Mouse (Mus musculus): ENCODE measurements around the gene Clic5.
A peak's percentile ranks its signal among the peaks of the same experiment; 100 is the strongest.
"Not testable (repeated sequence)": the region's sequence is repeated elsewhere in the genome, so short reads cannot be mapped to it uniquely, and the experiment has no call there.

Gene Clic5

DNA sequence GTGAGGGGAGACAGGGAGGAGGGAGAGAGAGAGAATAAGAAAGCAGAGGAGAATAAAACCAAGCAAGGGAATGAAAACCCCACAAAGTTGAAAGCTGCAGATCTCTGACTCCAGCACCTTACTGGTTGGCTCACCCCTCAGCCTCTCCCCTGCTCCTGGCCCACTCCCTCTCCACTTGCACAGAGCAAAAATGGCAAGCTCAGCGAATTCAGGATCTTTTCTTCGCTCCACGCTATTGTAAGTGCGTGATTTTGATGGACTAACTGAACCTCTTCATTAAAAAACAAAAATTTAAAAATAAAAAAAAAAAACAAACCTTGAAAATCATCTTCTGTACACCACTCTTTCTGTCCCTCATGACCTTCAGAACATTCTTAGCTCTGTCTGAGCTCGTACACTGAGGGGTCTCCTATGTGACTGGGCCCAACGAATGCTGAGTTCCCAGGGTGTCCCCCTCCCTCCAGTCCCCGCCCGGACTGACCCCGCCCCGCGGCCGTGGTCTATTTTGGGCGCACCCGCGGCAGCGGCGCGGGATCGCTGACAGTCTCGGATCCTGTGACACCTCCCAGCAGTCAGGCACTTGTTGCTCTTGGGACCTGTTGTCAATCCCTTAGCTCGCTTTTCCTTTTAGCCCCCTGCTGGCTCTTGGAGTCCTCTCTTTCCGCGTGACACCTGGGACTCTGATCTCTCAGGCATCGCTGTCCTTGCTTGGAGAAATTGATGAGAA lies at the start of gene Clic5:
Clic5 (plus strand) TSS at position 543 of the 727 bp plus-strand sequence.
- peak; percentile 66 for DNase-seq (ENCODE audit: inconsistent ontology term)

DNA sequence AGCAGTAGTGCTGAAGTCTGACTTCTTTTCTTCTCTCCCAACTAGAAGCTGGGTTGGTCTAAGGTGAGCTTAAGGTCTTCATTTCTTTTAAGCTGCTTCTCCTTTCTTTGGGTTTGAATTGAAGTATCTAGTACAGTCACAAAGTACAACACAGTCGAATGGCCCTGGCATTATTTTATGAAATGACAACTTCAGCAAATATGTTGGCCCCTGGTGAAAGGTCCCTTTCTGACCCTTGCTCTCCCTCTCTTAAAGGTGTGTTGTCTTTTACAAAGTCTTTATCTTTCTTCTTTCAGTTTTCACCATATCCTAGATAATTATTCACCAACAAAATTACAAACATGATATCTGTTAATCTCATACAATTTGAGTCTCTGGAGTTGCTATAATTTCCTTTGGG lies 42.6 kb upstream of the Clic5 start:
- DNase-seq (ENCODE audit: inconsistent ontology term), result no peak

DNA sequence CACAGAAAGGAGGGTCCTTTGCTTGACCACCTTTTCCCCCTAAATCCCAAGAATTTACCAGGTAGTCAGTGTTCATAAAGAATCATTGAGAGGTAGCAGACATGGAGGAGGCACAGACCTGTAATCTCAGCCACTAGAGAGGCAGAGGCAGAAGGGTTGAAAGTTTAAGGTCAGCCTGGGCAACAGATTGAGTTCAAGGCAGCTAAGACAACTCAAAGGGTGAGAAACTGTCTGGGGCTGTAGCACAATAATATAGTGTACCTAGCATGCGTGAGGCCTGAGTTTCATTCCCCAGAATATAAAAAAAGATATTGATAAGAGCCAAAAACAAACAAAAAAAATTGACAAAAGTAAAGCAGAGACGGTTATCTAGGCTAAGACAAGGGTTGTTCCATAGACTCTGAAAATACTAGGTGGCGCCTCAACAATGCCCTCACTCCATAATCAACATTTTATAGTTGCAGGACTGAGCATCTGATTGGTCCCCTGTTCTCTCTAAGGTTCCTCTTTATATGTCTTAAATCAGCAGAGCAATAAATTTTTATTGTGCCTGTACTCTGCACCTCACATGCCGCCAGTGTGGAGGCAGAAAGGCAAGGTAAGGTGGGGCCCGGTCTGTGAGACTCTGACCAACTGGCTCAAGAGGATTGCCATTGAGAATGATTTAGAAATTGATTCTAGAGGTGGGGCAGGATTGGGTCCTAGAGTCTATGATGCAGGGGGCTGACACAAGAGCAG lies 40.1 kb upstream of the Clic5 start:
- DNase-seq (ENCODE audit: inconsistent ontology term), result no peak

DNA sequence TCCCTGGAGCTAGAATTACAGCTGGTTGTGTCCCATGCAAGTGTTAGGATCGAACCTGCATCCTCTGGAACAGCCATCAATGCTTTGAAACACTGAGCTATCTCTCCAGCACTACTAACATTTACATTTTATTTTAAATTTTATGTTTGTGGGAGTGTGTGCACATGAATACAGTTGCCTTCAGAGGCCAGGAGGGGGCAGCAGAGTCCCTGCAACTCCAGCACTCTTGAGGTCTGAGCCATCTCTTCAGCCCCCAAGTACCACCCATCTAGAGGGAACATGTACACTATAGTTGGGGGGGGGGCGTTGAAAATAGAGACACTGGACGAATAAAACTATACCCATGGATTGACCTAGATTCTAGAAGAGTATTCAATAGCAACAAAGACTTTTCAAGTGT lies 37.3 kb upstream of the Clic5 start:
- DNase-seq (ENCODE audit: inconsistent ontology term), result no peak

DNA sequence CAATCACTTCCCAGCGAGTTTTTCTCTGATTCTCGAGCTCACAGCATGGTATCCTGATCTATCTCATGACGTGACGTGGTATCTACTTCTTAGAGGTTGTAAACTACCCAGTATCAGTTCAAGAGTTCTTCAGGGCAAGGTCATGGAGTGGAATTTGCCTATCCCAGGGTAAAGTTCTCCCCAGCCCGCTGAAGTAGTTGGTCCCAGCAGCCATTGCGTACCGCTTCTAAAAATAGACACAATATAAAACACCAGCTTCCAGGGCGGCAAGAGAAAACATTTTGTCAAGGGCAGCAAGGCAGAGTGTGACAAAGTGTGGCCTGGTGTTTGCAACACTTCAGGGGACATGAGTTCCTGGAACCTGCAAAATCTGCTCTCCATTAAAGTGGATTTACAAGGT lies 36.5 kb upstream of the Clic5 start:
- no peak for DNase-seq (ENCODE audit: inconsistent ontology term)

DNA sequence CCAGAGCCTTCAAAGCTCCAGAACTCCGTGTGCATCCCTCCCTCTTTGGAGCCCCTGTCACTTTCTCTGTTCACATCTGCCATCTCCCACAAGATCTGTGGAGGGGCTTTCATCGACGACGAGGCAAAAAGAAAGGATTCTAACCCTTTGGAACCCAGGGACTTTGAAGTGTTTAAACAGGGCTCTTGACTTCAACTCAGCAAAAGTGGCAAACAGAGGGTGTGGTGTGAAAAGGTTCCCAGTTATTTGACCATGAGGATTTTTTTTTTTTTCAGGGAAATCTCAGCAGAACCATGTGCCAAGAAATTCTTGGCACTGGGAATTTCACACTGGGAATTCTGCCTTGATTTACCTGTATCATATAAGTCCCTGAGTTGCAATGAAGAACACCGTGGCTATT lies 34.5 kb upstream of the Clic5 start:
- DNase-seq (ENCODE audit: inconsistent ontology term), result no peak

DNA sequence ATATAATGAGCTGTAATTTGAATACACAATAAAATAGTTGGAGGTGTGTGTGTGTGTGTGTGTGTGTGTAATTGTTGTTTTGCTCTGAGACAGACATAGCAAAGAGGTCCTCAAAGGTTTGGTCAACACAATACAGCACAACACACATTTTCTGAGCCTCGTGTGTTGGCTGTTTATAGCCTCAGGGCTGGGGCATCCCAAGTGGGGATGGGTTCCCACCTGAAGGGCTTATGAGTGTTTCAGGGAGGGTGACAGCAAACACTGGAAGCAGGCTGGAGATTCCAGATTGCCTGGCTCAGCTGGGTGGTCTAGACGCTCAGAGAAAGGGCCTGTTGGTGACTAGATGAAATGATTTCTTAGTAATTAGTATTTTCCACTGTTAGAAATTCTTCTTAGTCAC lies 33.2 kb upstream of the Clic5 start:
- DNase-seq (ENCODE audit: inconsistent ontology term), result no peak

DNA sequence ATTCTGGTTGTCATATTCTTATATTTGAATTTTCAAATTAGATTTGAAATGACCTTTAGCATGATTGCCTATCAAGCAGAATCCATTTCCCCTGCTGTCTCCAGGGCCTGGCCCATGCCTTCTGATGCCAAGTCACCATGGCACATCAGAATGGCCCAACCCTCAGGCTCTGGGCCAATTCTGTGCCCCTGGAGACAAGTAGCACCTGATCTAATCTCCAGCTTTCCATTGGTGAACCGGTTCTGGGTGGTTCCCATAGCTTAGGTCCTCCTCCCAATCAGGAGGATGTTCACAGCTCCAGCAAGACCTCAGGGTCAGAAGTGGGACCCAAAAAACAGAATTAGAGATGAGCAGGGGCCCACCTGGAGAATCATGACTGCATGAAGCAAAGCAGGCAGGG lies 30.2 kb upstream of the Clic5 start:
- no peak for DNase-seq (ENCODE audit: inconsistent ontology term)

DNA sequence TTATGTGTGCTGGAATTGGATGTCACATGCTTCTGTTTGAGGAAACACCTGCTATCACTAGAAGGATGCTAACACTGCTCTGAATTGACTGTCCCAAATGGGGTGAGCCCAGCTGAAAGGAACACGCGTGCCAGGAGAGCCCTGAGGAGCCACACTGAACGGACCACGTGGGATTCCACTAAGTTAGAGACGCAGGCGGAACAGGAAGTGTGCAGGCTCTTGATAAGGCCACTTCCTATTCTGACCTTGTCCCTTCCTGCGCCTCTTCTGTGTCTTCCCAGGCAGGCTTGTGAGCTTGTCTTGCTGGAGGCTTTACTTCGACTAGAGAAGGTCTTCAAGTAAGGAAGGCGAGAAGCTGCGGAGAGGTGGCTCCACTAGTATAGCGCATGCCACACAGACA lies 27.9 kb upstream of the Clic5 start:
- DNase-seq (ENCODE audit: inconsistent ontology term), result no peak

DNA sequence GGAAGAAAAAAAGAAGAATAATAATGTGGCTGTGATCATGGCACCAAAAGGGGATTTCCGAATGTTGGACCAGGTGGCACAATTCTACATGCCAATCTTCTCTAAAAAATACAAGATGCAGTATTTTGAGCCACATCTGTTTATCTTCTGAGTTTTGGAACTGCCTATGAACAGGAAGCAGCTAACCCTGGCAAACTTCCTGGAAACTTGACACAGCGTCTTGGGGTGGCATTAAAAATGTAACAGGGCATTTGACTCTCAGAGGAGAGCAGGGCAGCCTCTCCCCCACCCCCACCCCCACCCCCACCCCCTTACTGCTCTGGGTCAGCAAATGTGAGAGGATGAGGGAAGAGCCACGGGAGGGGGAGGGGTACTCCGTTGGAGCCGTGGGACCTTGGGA lies 25.9 kb upstream of the Clic5 start:
- no peak for DNase-seq (ENCODE audit: inconsistent ontology term)

DNA sequence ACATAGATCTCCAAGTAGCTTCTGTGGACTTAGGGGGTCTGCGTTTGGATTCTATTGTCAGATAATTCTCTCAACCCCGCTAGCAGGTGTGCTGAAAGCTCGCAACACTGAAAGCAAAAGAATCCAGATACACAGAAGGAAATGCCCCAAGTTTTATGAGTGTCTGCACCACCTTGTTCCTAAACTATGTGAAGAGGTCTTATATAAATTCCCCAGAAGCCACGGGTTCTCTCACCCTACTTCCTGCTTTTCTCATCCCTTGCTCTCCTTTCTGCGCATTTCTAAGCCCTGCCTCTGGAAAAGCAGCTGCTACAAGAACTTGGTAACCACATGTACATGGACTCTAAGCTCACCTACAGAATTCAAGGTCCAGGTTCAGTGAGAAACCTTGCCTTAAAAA lies 25.4 kb upstream of the Clic5 start:
- DNase-seq (ENCODE audit: inconsistent ontology term), result no peak

DNA sequence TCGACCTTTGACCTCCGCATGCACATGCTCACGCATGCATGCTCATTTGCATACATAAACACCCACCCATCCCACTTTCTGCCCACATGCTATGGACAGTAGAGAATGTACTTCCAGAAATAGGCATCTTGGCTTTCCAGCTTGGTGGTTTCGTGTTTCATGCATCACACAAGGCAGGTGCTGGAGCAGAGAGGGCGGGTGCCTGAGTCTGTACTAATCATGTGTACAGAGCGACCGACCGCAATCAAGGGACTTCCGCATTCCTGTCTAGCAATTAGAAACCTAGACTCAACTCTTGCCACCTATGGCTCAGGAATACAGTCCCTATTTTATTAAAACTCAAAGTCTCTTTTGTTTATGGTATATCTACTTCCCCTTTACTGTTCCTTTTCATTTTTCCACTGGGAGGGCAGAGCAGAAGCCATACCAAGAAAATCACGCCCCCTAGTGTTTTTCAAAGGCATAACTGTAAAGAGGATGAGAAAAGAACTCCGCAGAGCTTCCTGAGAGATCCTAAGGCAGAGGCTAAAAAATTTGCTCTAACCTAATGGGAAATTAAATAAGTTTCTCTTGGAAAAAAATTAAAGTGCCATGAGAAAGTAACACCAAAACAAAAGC lies 22.5 kb upstream of the Clic5 start:
- DNase-seq (ENCODE audit: inconsistent ontology term), result no peak

DNA sequence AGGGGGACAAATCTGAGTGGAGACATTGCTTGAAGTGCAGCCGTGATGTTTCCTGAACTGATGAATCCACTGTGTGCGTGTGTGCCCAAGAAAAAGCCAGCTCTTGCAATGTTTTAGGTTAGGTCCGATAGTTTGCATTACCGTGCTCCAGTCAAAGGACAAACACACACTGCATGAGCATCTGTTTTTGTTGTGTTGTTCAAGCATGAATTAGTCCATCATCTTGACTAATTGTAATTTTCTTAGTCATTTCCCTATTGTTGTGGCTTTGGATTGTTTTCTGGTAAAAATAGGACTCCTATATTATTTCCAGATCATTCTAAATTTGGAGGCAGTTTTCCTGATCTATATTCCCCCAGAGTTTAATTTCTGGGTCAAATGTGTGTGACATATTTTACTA lies 18.7 kb upstream of the Clic5 start:
- no peak for DNase-seq (ENCODE audit: inconsistent ontology term)

DNA sequence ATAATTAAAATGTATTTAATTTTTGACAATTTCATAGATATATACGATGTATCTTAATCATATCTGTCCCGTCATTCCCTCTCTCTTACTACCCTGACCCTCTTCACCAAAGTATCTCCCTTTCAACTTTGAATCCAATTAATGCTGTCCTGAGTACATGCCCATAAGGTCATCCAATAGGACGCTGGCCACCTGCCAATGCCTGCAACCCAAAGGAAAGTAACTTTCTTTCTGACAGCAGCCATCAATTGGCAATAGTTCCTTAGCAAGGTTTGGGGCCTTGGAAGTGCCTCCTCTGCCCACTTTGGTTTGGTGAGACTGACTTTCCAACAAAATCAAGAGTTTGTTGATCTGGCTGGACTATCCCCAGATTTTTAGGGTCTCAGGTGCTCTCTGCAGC lies 18.1 kb upstream of the Clic5 start:
- DNase-seq (ENCODE audit: inconsistent ontology term), result no peak

DNA sequence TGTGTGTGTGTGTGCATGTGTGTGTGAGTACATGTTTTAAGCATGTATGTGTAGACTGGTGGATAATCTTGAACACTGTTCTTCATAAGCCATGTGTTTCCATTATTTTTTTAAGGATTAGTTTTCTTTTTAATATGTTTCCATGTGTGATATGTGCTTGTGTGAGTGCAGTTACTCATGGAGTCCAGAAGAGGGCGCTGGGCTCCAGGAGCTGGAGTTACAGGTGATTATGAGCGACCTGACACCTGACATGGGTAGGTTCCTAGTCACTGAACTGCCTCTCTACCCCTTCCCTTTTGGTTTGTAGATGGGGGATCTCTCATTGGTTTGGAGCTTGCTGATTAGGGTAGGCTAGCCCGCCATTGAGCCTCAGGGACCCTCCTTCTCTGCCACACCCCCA lies 16.5 kb upstream of the Clic5 start:
- no peak for DNase-seq (ENCODE audit: inconsistent ontology term)

DNA sequence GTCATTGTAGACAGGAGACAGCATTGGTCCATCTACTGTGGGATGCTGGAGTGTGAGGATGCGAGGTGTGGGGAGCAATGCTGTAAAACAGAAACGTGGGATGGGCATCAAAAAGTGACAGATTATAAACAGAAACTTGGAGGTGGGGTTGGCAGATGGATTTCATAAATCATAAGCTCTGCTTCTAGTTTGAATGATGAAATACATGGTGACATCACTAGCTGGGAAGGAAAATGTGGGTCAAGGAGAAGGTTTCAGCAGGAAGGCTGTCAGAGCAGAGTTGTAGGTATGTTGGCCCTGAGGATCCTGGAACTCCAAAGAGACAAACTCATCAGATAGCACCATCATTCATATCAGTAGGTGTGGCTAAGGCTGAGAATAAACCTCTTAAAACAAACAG lies 15.0 kb upstream of the Clic5 start:
- no peak for DNase-seq (ENCODE audit: inconsistent ontology term)

DNA sequence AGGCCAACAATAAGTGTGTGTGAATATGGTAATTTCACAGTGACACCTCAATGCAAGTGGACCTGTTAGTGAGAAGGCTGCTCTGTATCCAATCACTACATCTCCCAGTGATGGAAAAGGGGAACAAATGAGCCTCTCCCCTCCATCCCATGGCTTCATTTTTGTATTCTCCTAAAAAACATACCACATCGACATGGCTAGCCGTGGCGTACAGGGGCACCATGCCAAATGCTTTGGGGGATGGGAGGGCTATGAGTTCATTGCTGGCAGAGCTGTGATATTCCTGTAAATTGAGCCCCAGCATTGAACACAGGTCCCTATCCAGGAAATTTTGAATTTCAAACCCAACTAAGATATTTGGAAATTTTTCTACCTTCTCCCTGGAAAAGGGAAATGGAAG lies 11.1 kb upstream of the Clic5 start:
- DNase-seq (ENCODE audit: inconsistent ontology term), result no peak

DNA sequence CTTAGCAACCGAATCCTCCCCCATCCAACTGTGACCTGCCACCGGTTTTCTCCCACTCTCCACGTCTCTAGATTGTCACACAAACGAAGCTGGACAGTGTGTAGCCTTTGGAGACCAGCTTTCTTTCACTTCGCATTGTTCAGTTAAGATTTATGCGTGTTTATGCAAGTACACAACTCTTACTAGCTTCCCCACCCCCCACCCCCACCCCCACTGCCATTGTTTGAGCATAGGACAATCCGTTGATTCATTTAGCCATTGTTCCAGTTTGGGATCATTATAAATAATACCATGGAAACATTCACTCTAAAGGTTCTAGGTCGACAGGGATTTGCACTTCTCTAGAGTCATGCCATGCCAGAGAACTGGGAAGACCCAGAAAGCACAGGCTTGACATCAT lies 7.0 kb upstream of the Clic5 start:
- no peak for DNase-seq (ENCODE audit: inconsistent ontology term)

DNA sequence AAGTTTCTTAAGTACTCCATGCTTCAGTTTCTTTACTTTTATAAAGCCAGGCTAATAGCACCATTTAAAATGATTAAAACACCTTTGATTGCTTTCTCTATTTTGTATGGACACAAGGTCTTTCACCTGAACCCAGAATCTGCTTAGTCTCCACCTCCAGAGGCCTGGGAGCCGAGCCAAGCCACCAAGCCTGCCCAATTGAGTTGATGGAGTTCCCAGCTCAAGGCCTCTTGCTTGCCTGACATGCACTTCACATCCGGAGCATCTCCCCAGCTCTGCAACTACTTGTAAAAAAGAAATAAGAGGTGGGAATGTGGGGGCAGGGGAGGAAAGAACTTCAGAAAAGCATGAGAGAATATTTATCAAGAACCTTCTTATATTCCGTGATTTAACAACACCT lies 1.5 kb upstream of the Clic5 start:
- DNase-seq (ENCODE audit: inconsistent ontology term), result no peak

DNA sequence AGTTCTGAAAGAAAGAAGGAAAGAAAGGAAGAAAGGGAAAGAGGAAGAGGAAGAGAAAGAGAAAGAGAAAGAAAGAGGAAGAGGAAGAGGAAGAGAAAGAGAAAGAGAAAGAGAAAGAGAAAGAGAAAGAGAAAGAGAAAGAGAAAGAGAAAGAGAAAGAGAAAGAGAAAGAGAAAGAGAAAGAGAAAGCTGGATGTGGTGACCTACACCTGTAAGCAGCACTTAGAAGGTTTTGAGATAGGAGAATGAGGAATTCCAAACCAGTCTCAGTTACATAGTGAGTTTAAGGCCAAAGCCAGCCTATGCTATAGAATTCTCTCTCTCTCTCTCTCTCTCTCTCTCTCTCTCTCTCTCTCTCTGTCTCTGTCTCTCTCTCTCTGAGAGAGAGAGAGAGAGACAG lies 847 bp upstream of the Clic5 start:
- not testable (repeated sequence) for DNase-seq (ENCODE audit: inconsistent ontology term)

DNA sequence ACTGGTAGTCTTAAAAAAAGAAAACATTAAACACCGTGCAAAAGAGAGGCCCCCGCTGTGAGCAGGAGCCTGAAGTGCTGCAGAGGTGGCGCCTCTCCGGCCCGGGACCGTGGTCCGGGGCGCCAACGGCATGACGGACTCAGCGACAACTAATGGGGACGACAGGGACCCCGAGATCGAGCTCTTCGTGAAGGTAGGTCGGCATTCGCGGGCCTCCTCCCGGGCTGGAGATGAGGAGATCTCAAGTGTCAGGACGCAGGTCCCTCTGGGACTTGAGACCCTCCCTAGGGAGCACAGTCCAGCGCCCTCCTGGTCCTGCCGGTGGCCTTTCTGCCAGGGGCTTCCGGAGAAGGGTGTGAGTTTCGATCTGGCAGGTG lies 373 bp downstream of the Clic5 start:
- DNase-seq (ENCODE audit: inconsistent ontology term), result no peak

DNA sequence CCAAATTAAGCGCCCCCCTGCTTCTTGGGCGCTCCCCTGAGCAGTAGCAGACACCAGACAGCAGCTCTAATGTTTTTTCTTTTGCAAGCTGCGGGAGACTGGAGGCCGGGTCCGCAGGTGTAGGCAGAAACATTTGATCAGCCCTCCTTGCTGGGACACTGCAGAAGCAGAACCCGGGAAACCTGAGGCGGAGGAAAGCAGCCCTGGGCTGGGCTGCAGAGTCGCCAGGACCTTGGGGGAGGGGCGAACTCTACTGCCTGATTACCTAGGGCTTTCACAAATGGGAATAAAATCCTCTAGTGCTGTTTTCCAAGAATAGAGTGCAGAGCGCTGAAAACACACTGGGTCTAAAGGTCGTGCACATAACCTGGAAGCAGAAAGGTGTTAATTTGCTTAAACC lies 1.3 kb downstream of the Clic5 start:
- DNase-seq (ENCODE audit: inconsistent ontology term), result peak; percentile 5

DNA sequence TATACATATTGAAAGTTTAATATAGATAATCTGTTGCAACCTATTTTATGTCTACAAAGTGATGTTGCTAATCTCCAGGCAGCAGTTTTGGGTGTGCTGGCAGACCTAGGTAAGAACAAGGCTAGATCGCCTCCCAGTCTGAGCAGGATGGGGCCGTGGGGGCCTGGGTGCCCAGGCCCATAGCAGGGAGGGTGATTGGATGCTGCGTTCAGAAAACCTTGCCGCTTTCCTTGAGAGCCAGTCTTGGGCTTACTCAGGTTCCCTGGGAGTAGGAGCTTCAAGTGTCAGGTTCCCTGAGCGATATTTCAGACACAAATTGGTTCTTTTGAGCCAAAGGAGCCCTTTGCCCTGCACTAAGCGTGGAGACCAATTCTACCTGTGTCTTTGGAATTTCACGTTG lies 1.9 kb downstream of the Clic5 start:
- DNase-seq (ENCODE audit: inconsistent ontology term), result no peak
